Mouse (Mus musculus) MEL (cell line): ENCODE measurements around the gene H2-DMb1. TPM values are rescaled to one million over a fixed set of nuclear protein-coding genes. Genes with fewer than 3 reads are reported as not detected.

ENCODE experiments used
- DNase-seq: peaks from one replicate; pipeline ENCODE4 v3.0.0; 2011; ENCODE audit warnings: low read depth, low spot score
- H3K27ac ChIP-seq: 2 replicates; pipeline ENCODE4 v1.5.1; 2012; ENCODE audit warnings: low read depth, mild to moderate bottlenecking, control low read depth, low read length, moderate library complexity; ENCODE audit not compliant: control insufficient read depth
- H3K27me3 ChIP-seq, 2 experiments: fragments of 150-350 bp in 1 of 2; sonication (generic) in 1 of 2; 2 replicates each; pipeline ENCODE4 v1.6.1; 2012; ENCODE audit warnings: low read length in 2 of 2, mild to moderate bottlenecking in 2 of 2, improper control_type of control experiment in 1 of 2, moderate library complexity in 1 of 2; ENCODE audit not compliant: insufficient read depth in 2 of 2, control insufficient read depth in 1 of 2
- H3K36me3 ChIP-seq, 2 experiments: 2 replicates each; pipeline ENCODE4 v1.6.1; 2012 to 2014; ENCODE audit warnings: low read length in 2 of 2, improper control_type of control experiment in 1 of 2, inconsistent platforms in 1 of 2, mild to moderate bottlenecking in 1 of 2; ENCODE audit not compliant: insufficient read depth in 2 of 2, control insufficient read depth in 1 of 2
- H3K4me1 ChIP-seq, 2 experiments: fragments of 150-350 bp in 1 of 2; sonication (generic) in 1 of 2; 2 replicates each; pipeline ENCODE4 v1.6.1; 2012; ENCODE audit warnings: low read length in 2 of 2, improper control_type of control experiment in 1 of 2, mild to moderate bottlenecking in 1 of 2; ENCODE audit not compliant: insufficient read depth in 2 of 2, control insufficient read depth in 1 of 2
- H3K4me3 ChIP-seq, 2 experiments: fragments of 150-350 bp in 1 of 2; sonication (generic) in 1 of 2; 2 replicates each; pipeline ENCODE4 v1.5.1; 2012; ENCODE audit warnings: low read depth in 2 of 2, low read length in 2 of 2, mild to moderate bottlenecking in 2 of 2, moderate library complexity in 2 of 2, control low read depth in 1 of 2, improper control_type of control experiment in 1 of 2; ENCODE audit not compliant: control insufficient read depth in 1 of 2, insufficient read depth in 1 of 2
- H3K79me2 ChIP-seq: 2 replicates; pipeline ENCODE4 v1.6.1; 2012; ENCODE audit warnings: mild to moderate bottlenecking, low read length, moderate library complexity; ENCODE audit not compliant: control insufficient read depth, poor library complexity, insufficient read depth
- H3K9ac ChIP-seq: 2 replicates; pipeline ENCODE4 v1.6.1; 2012; ENCODE audit warnings: low read depth, mild to moderate bottlenecking, control low read depth, low read length, moderate library complexity; ENCODE audit not compliant: control insufficient read depth, poor library complexity, severe bottlenecking
- H3K9me3 ChIP-seq: fragments of 150-350 bp; sonication (generic); replicated peaks from 2 replicates; pipeline ENCODE4 v1.6.1; 2012; ENCODE audit warnings: mild to moderate bottlenecking, low read length, improper control_type of control experiment, moderate library complexity; ENCODE audit not compliant: insufficient read depth
- BHLHE40 ChIP-seq: IDR thresholded peaks from 2 replicates; pipeline ENCODE4 v1.6.1; 2012; ENCODE audit warnings: low read depth, mild to moderate bottlenecking, inconsistent platforms, low read length, improper control_type of control experiment, borderline replicate concordance
- CHD1 ChIP-seq: IDR thresholded peaks from 2 replicates; pipeline ENCODE4 v1.6.1; 2012; ENCODE audit warnings: low read depth, mild to moderate bottlenecking, inconsistent platforms, low read length, improper control_type of control experiment
- CHD2 ChIP-seq: IDR thresholded peaks from 2 replicates; pipeline ENCODE4 v1.6.1; 2011; ENCODE audit warnings: low read length, improper control_type of control experiment
- CTCF ChIP-seq, 3 experiments: IDR thresholded peaks in 2 of 3; conservative IDR thresholded peaks in 1 of 3; 2 replicates each; pipeline ENCODE4 v1.5.1; 2011 to 2012; ENCODE audit warnings: low read length in 3 of 3, low read depth in 2 of 3, mild to moderate bottlenecking in 2 of 3, improper control_type of control experiment in 1 of 3, inconsistent platforms in 1 of 3, mixed read lengths in 1 of 3, moderate library complexity in 1 of 3; ENCODE audit not compliant: control insufficient read depth in 1 of 3, insufficient read depth in 1 of 3, poor library complexity in 1 of 3, severe bottlenecking in 1 of 3
- E2F4 ChIP-seq: IDR thresholded peaks from 2 replicates; pipeline ENCODE4 v1.6.1; 2011; ENCODE audit warnings: low read depth, low read length, improper control_type of control experiment, borderline replicate concordance
- ELF1 ChIP-seq: IDR thresholded peaks from 2 replicates; pipeline ENCODE4 v1.6.1; 2014; ENCODE audit warnings: low read depth, mild to moderate bottlenecking, inconsistent platforms, low read length, improper control_type of control experiment, moderate library complexity
- EP300 ChIP-seq, 2 experiments: IDR thresholded peaks; 2 replicates each; pipeline ENCODE4 v1.6.1; 2011; ENCODE audit warnings: improper control_type of control experiment in 2 of 2, low read length in 2 of 2, low read depth in 1 of 2, mild to moderate bottlenecking in 1 of 2
- ETS1 ChIP-seq: IDR thresholded peaks from 2 replicates; pipeline ENCODE4 v1.6.1; 2012; ENCODE audit warnings: low read depth, mild to moderate bottlenecking, inconsistent platforms, low read length, improper control_type of control experiment, moderate library complexity
- GABPA ChIP-seq: IDR thresholded peaks from 2 replicates; pipeline ENCODE4 v1.6.1; 2012; ENCODE audit warnings: low read depth, mild to moderate bottlenecking, inconsistent platforms, low read length, improper control_type of control experiment, moderate library complexity
- GATA1 ChIP-seq: IDR thresholded peaks from 2 replicates; pipeline ENCODE4 v1.6.1; 2011; ENCODE audit warnings: low read depth, low read length, improper control_type of control experiment
- HCFC1 ChIP-seq: IDR thresholded peaks from 2 replicates; pipeline ENCODE4 v1.6.1; 2012; ENCODE audit warnings: low read depth, mild to moderate bottlenecking, inconsistent platforms, low read length, improper control_type of control experiment, moderate library complexity
- JUND ChIP-seq: IDR thresholded peaks from 2 replicates; pipeline ENCODE4 v1.6.1; 2011; ENCODE audit warnings: low read depth, mild to moderate bottlenecking, improper control_type of control experiment, low read length
- KAT2A ChIP-seq: conservative IDR thresholded peaks from 2 replicates; pipeline ENCODE4 v1.6.1; 2012; ENCODE audit warnings: low read depth, low read length, improper control_type of control experiment, inconsistent platforms
- MAFK ChIP-seq: IDR thresholded peaks from 2 replicates; pipeline ENCODE4 v1.6.1; 2011; ENCODE audit warnings: low read depth, mild to moderate bottlenecking, low read length, improper control_type of control experiment, borderline replicate concordance
- MXI1 ChIP-seq: IDR thresholded peaks from 2 replicates; pipeline ENCODE4 v1.6.1; 2011; ENCODE audit warnings: mild to moderate bottlenecking, low read depth, low read length, improper control_type of control experiment
- MYB ChIP-seq: IDR thresholded peaks from 2 replicates; pipeline ENCODE4 v1.6.1; 2011; ENCODE audit warnings: mild to moderate bottlenecking, low read depth, low read length, improper control_type of control experiment
- MYC ChIP-seq: IDR thresholded peaks from 2 replicates; pipeline ENCODE4 v1.6.1; 2011; ENCODE audit warnings: low read depth, mild to moderate bottlenecking, low read length, improper control_type of control experiment, moderate library complexity
- NELFE ChIP-seq: IDR thresholded peaks from 2 replicates; pipeline ENCODE4 v1.6.1; 2011; ENCODE audit warnings: low read depth, low read length, improper control_type of control experiment
- NRF1 ChIP-seq: IDR thresholded peaks from 2 replicates; pipeline ENCODE4 v1.6.1; 2014; ENCODE audit warnings: low read depth, mild to moderate bottlenecking, inconsistent platforms, low read length, improper control_type of control experiment, moderate library complexity; ENCODE audit not compliant: poor library complexity, insufficient read depth, severe bottlenecking
- POLR2A ChIP-seq, 2 experiments: IDR thresholded peaks; 2 replicates each; pipeline ENCODE4 v1.6.1; 2011 to 2012; ENCODE audit warnings: low read length in 2 of 2, mild to moderate bottlenecking in 2 of 2, control low read depth in 1 of 2, improper control_type of control experiment in 1 of 2, low read depth in 1 of 2, moderate library complexity in 1 of 2; ENCODE audit not compliant: control insufficient read depth in 1 of 2, insufficient read depth in 1 of 2, poor library complexity in 1 of 2
- RAD21 ChIP-seq: IDR thresholded peaks from 2 replicates; pipeline ENCODE4 v1.6.1; 2011; ENCODE audit warnings: mild to moderate bottlenecking, low read depth, low read length, improper control_type of control experiment
- RCOR1 ChIP-seq: IDR thresholded peaks from 2 replicates; pipeline ENCODE4 v1.6.1; 2012; ENCODE audit warnings: low read depth, mild to moderate bottlenecking, inconsistent platforms, low read length, improper control_type of control experiment
- SIN3A ChIP-seq: IDR thresholded peaks from 2 replicates; pipeline ENCODE4 v1.6.1; 2012; ENCODE audit warnings: low read length, improper control_type of control experiment, inconsistent platforms
- SMC3 ChIP-seq: IDR thresholded peaks from 2 replicates; pipeline ENCODE4 v1.6.1; 2011; ENCODE audit warnings: low read depth, low read length, improper control_type of control experiment
- TBP ChIP-seq: IDR thresholded peaks from 2 replicates; pipeline ENCODE4 v1.8.0; 2011; ENCODE audit warnings: low read depth, low read length, improper control_type of control experiment
- TCF12 ChIP-seq: IDR thresholded peaks from 2 replicates; pipeline ENCODE4 v1.6.1; 2014; ENCODE audit warnings: low read depth, mild to moderate bottlenecking, inconsistent platforms, low read length, improper control_type of control experiment, moderate library complexity
- UBTF ChIP-seq: IDR thresholded peaks from 2 replicates; pipeline ENCODE4 v1.6.1; 2012; ENCODE audit warnings: low read depth, mild to moderate bottlenecking, inconsistent platforms, low read length, improper control_type of control experiment, moderate library complexity, borderline replicate concordance; ENCODE audit not compliant: insufficient read depth
- USF2 ChIP-seq, 2 experiments: IDR thresholded peaks; 2 replicates each; pipeline ENCODE4 v1.6.1; 2011 to 2012; ENCODE audit warnings: improper control_type of control experiment in 2 of 2, low read length in 2 of 2, borderline replicate concordance in 1 of 2, inconsistent platforms in 1 of 2, low read depth in 1 of 2, mild to moderate bottlenecking in 1 of 2; ENCODE audit not compliant: insufficient read depth in 1 of 2
- ZC3H11A ChIP-seq: IDR thresholded peaks from 2 replicates; pipeline ENCODE4 v1.6.1; 2012; ENCODE audit warnings: low read depth, mild to moderate bottlenecking, inconsistent platforms, low read length, improper control_type of control experiment
- ZNF384 ChIP-seq: IDR thresholded peaks from 2 replicates; pipeline ENCODE4 v1.6.1; 2012; ENCODE audit warnings: low read depth, mild to moderate bottlenecking, inconsistent platforms, low read length, improper control_type of control experiment
- polyA plus RNA-seq, 2 experiments: library from polyadenylated mRNA; stranded (reverse) in 1 of 2; unstranded in 1 of 2; fragments of >175 nt in 1 of 2; fragments of >200 nt in 1 of 2; gene quantifications; 2 replicates each; pipeline versions ENCODE4 v1.2.1 to v1.2.4; 2012; ENCODE audit warnings: low replicate concordance in 2 of 2, low read depth in 1 of 2; ENCODE audit not compliant: insufficient read length in 2 of 2, insufficient read depth in 1 of 2, missing spikeins in 1 of 2
- total RNA-seq: library from RNA; depleted of rRNA; stranded (reverse); fragments of 300-350 nt; gene quantifications from 2 replicates; pipeline ENCODE4 v1.2.3, GENCODE M21; 2012

The H2-DMb1 gene
- total and polyA plus RNA-seq, 3 experiments: 0.67 TPM; not detected in 2

DNA sequence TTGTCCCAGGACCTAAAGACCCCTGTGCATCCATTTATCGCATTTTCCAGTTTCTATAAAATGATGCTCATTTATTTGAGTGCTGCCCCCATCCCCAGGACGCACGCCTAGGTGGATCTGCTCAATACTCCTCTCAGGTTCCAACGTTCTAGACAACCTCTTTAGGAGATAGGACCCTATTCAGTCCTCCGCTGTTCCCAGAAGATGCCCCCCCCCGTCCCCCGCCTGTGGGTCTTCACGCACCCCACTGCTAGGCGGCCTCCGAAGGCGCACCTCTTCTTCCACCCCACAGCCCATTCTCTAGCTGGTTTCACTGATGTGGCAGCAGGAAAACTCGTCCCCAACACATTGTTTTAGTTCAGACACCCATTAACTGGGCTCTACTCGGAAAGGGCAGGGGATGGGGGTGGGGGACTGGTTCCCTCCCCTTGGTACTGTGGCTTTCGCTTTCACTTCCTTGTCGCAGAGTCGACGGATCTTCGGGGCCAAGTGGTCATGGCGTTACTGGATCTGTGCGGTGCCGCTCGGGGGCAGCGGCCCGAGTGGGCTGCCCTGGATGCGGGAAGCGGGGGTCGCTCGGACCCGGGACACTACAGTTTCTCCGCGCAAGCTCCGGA is 45.1 kb downstream of the H2-DMb1 start:
- Histone ChIP-seq H3K27me3 (no peaks in the 10 kb centered on the region), H3K79me2 (peaks cover 15% of the 10 kb centered on the region), H3K36me3 (peaks cover 0 to 5% of the 10 kb centered on the region in 2 experiments; a peak in 1 of 4 replicates), H3K27ac (peak overlapping the region; percentile 59), H3K9ac (peak overlapping the region; percentile 88), H3K9me3 (no peaks in the 10 kb centered on the region), H3K4me1 (peaks cover 11 to 14% of the 10 kb centered on the region in 2 experiments), H3K4me3 (peak overlapping the region; percentile 67 to 93)
- TF ChIP-seq CTCF (IDR thresholded peaks at IDR 0.05 in 2 of 3, conservative IDR thresholded peaks at IDR 0.05 in 1 of 3; ENCODE audit: control insufficient read depth in 1 of 3, insufficient read depth in 1 of 3, low read depth in 2 of 3, low read length in 3 of 3, poor library complexity in 1 of 3, severe bottlenecking in 1 of 3) (no peak), ELF1 (no peak), KAT2A (no peak; the same call in 1 of the 2 replicates), ZNF384 (no peak), CHD2 (no peak), UBTF (no peak), E2F4 (no peak), ETS1 (peak; percentile 80), GATA1 (no peak), TCF12 (0 out of 2 replicates have a peak, but pooled peaks have one; percentile 8), NRF1 (no peak), NELFE (peak; percentile 20; the same call in 1 of the 2 replicates), MYC (no peak), MXI1 (peak; percentile 29; the same call in 1 of the 2 replicates), HCFC1 (no peak), SMC3 (no peak), TBP (0 out of 2 replicates have a peak, but pooled peaks have one; percentile 5), EP300 (IDR thresholded peaks at IDR 0.05; ENCODE audit: low read depth in 1 of 2, low read length in 2 of 2) (no peak), BHLHE40 (no peak), ZC3H11A (no peak), USF2 (IDR thresholded peaks at IDR 0.05; ENCODE audit: borderline replicate concordance in 1 of 2, insufficient read depth in 1 of 2, low read depth in 1 of 2, low read length in 2 of 2) (no peak), JUND (no peak), POLR2A (IDR thresholded peaks at IDR 0.05; ENCODE audit: control insufficient read depth in 1 of 2, insufficient read depth in 1 of 2, low read depth in 1 of 2, low read length in 2 of 2, poor library complexity in 1 of 2) (0 out of 4 replicates have a peak, but pooled peaks of 1 of the 2 experiments have one; percentile 54), RCOR1 (no peak), MYB (no peak), CHD1 (0 out of 2 replicates have a peak, but pooled peaks have one; percentile 66), RAD21 (no peak), SIN3A (no peak), GABPA (no peak), MAFK (no peak)
- DNase-seq: peak; percentile 81
